ENCODE assay signal across 10 mouse cellular contexts in genomic region chr11:80623038-80623380, GRCm38 (mm10).
DNase-seq lines count a peak whose midpoint lies in the region; TF ChIP-seq lines count a peak whose summit lies in the region.
"Had no signal": no experiment of that assay in that cellular context is flagged by ENCODE, and none has a peak within 500 bp of the region (broad histone marks: within the 10 kb centered on the region; RNA-seq: fewer than 3 reads in every experiment).

No protein-coding gene starts in this region.

- peak overlapping the region; percentile 32 for H3K4me3 ChIP-seq in left cerebral cortex, adult 2 months
- no peak overlapping the region for H3K4me3 ChIP-seq in olfactory bulb, adult 2 months (ENCODE audit: insufficient read depth, low read depth, low read length)
- H3K4me3 ChIP-seq: heart, embryonic 13.5 days; myocyte had no signal

- peak; percentile 39 for DNase-seq in embryo, embryonic 9.5 days (ENCODE audit: extremely low spot score)
- DNase-seq in frontal cortex, postnatal 36 days (ENCODE audit: low spot score in 2 of 2) = peak; percentile 63 to 74
- DNase-seq in left cerebral cortex, adult 2 months (ENCODE audit: extremely low spot score in 1 of 2, low spot score in 2 of 2) = peak in 1 of 2 experiments; percentile 42
- DNase-seq in kidney, postnatal 36 days = no peak
- no peak for DNase-seq in kidney, adult 18-20 months
- no peak for DNase-seq in spleen, postnatal 10 days (ENCODE audit: low spot score in 2 of 2)
- no peak for DNase-seq in adrenal gland, adult 2 months

- WGBS in olfactory bulb, adult 2 months = 7% methylated on average over 7 of the region's 7 CpGs

- intact Hi-C loops in left cerebral cortex, adult 2 months (cut with DNase I) = no loop called here

- peaks cover 4% of the 10 kb centered on the region; the same call in 1 of the 2 replicates for H3K4me1 ChIP-seq in olfactory bulb, adult 2 months (ENCODE audit: control insufficient read depth, insufficient read depth, low read length)

- no peak for TF ChIP-seq CTCF in left cerebral cortex, adult 2 months (IDR thresholded peaks at IDR 0.05)
- no peak for TF ChIP-seq CTCF in olfactory bulb, adult 2 months (IDR thresholded peaks at IDR 0.05; ENCODE audit: insufficient read depth, low read depth, low read length)

- TF ChIP-seq POLR2A in olfactory bulb, adult 2 months (IDR thresholded peaks at IDR 0.05; ENCODE audit: insufficient read depth, low read depth, low read length) = no peak

- peak overlapping the region; percentile 86 for H3K27ac ChIP-seq in left cerebral cortex, adult 2 months
- peak overlapping the region; percentile 96 for H3K27ac ChIP-seq in olfactory bulb, adult 2 months (ENCODE audit: insufficient read depth, low read depth, low read length)
- H3K27ac ChIP-seq: heart, embryonic 13.5 days had no signal

Comparison
In these comparisons a context has a peak if more than half of its experiments do, and no peak if none do; other contexts are left out.
1. DNase-seq: peak in embryo, embryonic 9.5 days (single experiment) and frontal cortex, postnatal 36 days (2 of 2); none in kidney, postnatal 36 days (0 of 2), kidney, adult 18-20 months (single experiment), spleen, postnatal 10 days (0 of 2) and adrenal gland, adult 2 months (single experiment).